Mouse (Mus musculus): ENCODE measurements around the gene Trim45. TPM values are rescaled to one million over a fixed set of nuclear protein-coding genes. Genes with fewer than 3 reads are reported as not detected.

Trim45 gene
- polyA plus RNA-seq (2011; ENCODE audit: insufficient read length, low read depth, missing spikeins), result 3.9 and 4.3 TPM in 2 replicates

DNA sequence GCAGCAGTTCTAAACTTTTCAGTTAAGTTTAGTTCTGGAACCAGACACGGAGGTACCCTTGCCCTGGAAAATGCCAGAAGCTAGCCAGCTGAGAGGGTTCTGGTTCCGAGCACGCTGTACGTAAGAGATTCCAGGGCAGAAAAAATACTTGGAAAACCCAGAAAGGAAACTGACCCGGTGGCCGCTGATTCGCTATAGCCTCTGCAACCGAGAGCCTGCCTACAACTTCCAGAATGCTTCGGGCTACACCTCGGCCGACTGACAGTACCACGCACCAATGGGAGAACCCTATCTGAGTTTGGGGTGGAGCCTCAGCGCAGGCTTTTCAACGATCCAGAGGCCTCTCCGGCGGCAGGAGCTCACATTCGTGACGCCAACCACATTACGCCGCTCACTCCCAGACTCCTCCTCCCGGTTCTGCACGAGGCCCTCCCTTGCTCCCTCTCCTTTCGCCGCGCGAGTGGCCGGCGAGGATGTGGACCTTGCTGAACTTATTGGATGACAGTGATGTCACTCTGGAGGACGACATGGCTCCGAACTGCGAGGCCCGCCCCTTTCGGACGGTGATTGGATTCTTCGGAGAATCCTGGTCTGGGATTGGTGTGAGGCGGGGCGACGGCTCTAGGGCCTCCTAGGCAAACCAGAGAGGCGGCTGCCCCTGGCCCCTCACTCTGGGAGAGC, at the start of gene Trim45:
Gene Trim45 (plus strand): TSS at position 378 of the 681 bp plus-strand sequence.
- Histone ChIP-seq H3K4me3 (ENCODE audit: insufficient read depth, low read length) (peak within 1 kb of the TSS; percentile 75), H3K4me1 (ENCODE audit: control insufficient read depth, insufficient read depth, low read length) (peaks cover 5% of the 10 kb centered on the region; the same call in 1 of the 2 replicates), H3K27ac (ENCODE audit: insufficient read depth, low read length) (peak within 1 kb of the TSS; percentile 62)
- TF ChIP-seq POLR2A (IDR thresholded peaks at IDR 0.05; ENCODE audit: low read depth, low read length), result peak; percentile 78
- no peak for TF ChIP-seq CTCF (IDR thresholded peaks at IDR 0.05; ENCODE audit: borderline replicate concordance, insufficient read depth, low read length)

DNA sequence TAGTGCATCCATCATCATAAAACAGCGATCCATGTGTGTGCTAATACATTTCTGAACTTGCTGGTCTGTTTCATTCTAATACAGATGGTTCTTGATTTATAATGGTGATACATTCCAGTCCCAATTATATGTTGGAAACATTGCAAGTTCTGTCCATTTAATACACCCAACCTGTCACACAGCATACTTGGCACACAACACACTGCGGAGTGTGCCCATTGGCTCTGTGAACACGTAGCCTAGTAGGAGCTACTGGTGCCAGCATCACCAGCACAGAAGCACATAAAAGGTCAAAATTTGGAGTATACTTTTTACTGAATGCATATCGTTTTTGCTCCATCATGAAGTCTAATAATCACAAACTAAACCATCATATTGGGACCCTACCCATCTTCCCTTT, 44.9 kb upstream of the Trim45 start:
- TF ChIP-seq CTCF (IDR thresholded peaks at IDR 0.05; ENCODE audit: borderline replicate concordance, insufficient read depth, low read length), result no peak
- TF ChIP-seq POLR2A (IDR thresholded peaks at IDR 0.05; ENCODE audit: low read depth, low read length), result no peak
- H3K4me1 ChIP-seq (ENCODE audit: control insufficient read depth, insufficient read depth, low read length), result no peaks in the 10 kb centered on the region
- H3K4me3 ChIP-seq (ENCODE audit: insufficient read depth, low read length), result no peak overlapping the region
- no peak overlapping the region for H3K27ac ChIP-seq (ENCODE audit: insufficient read depth, low read length)

DNA sequence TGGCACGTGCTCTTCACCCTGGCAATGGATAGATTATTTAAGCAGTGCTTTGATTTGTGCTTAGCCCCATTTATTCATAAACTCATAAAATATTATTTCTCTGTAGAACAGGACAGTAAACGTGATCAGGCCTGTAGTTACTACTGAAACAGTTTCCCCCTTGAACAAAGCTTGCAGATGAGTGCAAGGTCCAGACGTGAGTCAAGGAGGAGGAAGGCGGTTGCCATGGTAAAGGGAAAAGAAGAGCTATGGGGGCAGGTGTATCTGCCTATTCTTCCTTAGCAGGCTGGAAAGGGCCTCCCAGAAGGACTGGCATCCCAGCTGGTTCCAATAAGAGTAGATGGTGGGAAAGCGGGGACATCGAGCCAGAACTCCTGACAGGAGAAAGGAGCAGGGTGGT, 40.6 kb upstream of the Trim45 start:
- TF ChIP-seq POLR2A (IDR thresholded peaks at IDR 0.05; ENCODE audit: low read depth, low read length) (no peak), CTCF (IDR thresholded peaks at IDR 0.05; ENCODE audit: borderline replicate concordance, insufficient read depth, low read length) (no peak)
- Histone ChIP-seq H3K4me3 (ENCODE audit: insufficient read depth, low read length) (no peak overlapping the region), H3K4me1 (ENCODE audit: control insufficient read depth, insufficient read depth, low read length) (no peaks in the 10 kb centered on the region), H3K27ac (ENCODE audit: insufficient read depth, low read length) (no peak overlapping the region)

DNA sequence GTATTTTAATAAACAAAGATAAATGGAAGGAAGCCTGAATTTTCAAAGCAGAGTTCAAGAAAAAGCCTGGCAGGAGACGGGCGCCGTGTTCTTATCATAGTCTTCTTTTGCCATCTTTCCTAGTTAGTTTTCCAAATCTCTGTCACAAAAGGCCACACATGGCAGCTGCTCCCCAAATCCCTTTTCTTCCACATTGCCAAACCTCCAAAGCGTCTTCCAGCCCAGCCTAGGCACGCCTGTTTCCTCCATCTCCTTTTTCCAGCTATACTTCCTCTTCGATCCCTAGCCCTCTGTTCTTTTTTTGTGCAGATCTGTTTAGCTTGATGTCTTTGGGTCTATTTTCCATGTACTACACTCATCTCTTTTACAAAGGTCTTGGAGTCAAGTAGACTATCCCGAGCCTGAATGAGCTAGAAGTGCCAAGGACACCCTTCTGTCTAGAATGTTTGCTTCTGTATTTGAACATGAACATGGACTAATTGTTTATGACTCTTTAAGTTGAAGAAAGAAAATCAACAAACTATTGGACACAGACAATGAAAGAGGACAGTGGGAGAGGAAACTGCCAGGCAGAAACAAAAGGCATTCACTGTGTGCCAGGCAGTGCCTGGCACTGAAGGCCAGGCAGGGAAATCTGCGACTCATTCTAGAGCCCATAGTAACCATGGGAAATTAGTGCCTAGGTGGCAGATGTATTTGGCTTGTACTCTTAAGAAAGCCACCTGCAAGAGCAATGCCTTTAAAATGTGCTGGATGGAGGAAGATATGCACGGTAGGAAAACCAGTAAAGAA, 40.0 kb upstream of the Trim45 start:
- TF ChIP-seq POLR2A (IDR thresholded peaks at IDR 0.05; ENCODE audit: low read depth, low read length), result no peak
- no peak for TF ChIP-seq CTCF (IDR thresholded peaks at IDR 0.05; ENCODE audit: borderline replicate concordance, insufficient read depth, low read length)
- Histone ChIP-seq H3K4me3 (ENCODE audit: insufficient read depth, low read length) (no peak overlapping the region), H3K4me1 (ENCODE audit: control insufficient read depth, insufficient read depth, low read length) (no peaks in the 10 kb centered on the region), H3K27ac (ENCODE audit: insufficient read depth, low read length) (no peak overlapping the region)

DNA sequence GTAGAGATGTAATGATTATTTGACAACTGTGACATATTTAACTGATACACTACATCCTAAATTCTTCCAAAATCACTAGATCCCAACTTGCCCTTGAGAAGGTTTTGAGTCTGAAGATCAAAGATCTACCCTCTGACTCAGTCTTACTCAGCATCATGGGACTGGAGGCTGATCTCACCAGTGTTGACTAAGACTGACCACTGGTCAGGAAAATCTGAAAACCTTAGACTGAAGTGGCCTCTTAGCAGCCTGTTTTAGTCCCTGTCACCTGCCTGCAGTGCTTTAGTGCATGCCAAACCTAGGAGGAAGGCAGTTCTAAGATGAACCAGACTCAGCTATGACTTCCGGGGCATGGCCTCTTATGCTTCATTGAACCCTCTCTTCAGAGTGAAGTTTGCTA, 32.8 kb upstream of the Trim45 start:
- no peak for TF ChIP-seq POLR2A (IDR thresholded peaks at IDR 0.05; ENCODE audit: low read depth, low read length)
- TF ChIP-seq CTCF (IDR thresholded peaks at IDR 0.05; ENCODE audit: borderline replicate concordance, insufficient read depth, low read length), result no peak
- Histone ChIP-seq H3K4me3 (ENCODE audit: insufficient read depth, low read length) (no peak overlapping the region), H3K4me1 (ENCODE audit: control insufficient read depth, insufficient read depth, low read length) (peaks cover 9% of the 10 kb centered on the region), H3K27ac (ENCODE audit: insufficient read depth, low read length) (no peak overlapping the region; the same call in 1 of the 2 replicates)

DNA sequence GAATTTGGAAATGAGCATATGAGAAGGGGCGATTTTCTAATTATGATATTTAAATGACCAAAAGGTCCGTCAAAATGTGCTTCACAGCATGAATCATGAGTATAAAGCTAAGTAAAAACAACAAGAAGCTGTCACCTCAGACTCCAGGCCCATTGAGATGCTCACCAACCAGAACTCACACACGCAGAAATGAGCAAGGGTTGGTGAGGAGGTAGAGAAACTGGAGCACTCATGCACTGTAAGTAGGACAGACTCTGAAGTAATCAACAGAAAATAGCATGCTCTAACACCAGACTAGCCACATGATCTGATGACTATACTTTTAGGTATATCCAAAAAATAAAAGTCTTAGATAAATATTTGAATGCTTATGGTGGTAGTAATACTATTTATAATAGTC, 31.6 kb upstream of the Trim45 start:
- peaks cover 9% of the 10 kb centered on the region for H3K4me1 ChIP-seq (ENCODE audit: control insufficient read depth, insufficient read depth, low read length)
- no peak overlapping the region for H3K27ac ChIP-seq (ENCODE audit: insufficient read depth, low read length)
- no peak for TF ChIP-seq POLR2A (IDR thresholded peaks at IDR 0.05; ENCODE audit: low read depth, low read length)
- TF ChIP-seq CTCF (IDR thresholded peaks at IDR 0.05; ENCODE audit: borderline replicate concordance, insufficient read depth, low read length), result no peak
- no peak overlapping the region for H3K4me3 ChIP-seq (ENCODE audit: insufficient read depth, low read length)

DNA sequence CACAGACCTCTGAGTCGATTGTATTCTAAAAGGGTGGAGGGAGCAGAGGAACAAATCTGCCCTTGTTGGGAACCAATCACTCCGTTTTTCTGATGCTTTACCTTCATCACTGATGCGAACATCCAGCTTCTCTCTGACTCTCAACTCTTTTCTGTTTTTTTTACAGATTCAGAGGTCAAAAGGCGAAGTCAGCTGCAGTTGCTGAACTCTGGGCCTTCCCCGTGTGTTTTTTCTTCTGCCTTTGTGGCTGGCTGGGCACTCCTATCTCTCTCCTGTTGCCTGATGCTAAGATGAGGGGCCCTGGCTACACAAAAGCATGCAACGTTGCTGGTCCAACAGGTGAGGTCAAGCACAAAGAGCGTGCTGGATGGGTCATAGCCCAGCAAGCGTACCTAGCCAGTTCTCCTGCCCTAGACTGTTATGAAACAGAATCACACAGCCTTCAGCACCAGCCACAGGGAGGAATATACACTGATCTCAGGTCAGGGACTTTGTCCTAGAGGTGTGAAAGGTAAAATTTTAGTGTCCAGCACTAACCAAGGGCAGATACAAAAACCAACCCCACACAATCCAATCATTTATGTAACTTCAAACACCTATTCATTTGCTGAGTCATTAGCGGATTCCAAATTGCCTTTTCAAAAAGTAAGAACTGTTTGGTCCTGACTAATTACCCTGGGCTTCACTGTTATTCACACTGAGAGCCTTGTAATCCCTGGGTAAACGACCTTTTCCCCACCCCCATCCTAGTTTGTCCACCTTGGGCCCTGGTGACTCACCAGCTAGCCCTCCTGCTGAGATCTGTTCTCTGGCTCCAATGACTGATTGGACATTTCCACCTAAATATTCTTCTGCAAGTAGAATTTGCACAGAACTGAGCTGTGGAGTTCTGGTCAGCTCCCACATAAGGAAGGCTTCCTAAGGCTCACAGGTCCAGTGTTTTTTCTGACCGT, 29.3 kb upstream of the Trim45 start:
- no peak overlapping the region for H3K4me3 ChIP-seq (ENCODE audit: insufficient read depth, low read length)
- H3K4me1 ChIP-seq (ENCODE audit: control insufficient read depth, insufficient read depth, low read length), result peaks cover 9% of the 10 kb centered on the region
- H3K27ac ChIP-seq (ENCODE audit: insufficient read depth, low read length), result no peak overlapping the region
- TF ChIP-seq POLR2A (IDR thresholded peaks at IDR 0.05; ENCODE audit: low read depth, low read length) (no peak), CTCF (IDR thresholded peaks at IDR 0.05; ENCODE audit: borderline replicate concordance, insufficient read depth, low read length) (no peak)

DNA sequence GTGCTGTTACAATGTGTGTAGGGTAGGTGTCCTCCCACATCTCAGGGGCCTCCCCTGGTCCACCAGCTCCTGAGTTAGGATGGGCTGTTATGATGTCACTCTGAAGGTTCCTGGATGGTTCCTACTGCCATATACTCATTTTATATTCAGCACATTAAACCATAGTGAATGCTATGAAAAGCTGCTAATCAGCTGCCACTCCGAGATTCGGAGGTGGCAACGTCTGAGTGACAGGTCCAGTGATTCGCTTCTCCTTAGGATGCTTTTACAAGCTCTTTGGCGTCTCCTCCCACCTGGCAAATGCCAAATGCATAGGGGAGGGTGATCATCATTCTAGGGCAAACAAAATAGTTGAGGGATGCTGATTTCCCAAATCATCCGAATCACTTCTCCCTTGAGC, 26.5 kb upstream of the Trim45 start:
- Histone ChIP-seq H3K27ac (ENCODE audit: insufficient read depth, low read length) (no peak overlapping the region), H3K4me1 (ENCODE audit: control insufficient read depth, insufficient read depth, low read length) (peaks cover 6% of the 10 kb centered on the region), H3K4me3 (ENCODE audit: insufficient read depth, low read length) (no peak overlapping the region)
- no peak for TF ChIP-seq POLR2A (IDR thresholded peaks at IDR 0.05; ENCODE audit: low read depth, low read length)
- TF ChIP-seq CTCF (IDR thresholded peaks at IDR 0.05; ENCODE audit: borderline replicate concordance, insufficient read depth, low read length), result no peak

DNA sequence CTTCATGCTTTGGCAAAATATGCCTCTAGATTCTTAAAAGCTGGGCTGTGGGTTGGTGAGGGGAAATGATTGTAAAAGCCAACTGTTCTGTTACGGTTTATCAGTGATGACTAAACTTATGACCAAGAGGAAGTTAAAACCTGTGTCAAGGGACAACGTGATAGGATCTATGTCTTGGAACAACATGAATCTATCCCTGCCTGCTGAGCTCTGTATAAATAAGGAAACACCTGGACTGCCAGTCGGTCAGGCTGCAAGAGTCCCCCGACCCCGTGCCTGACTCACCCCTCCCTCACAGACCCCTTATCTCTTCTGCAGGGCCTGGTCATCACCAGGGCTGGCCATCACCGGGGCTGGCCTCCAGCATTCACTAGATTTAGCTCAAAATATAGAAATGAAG, 15.9 kb upstream of the Trim45 start:
- Histone ChIP-seq H3K4me3 (ENCODE audit: insufficient read depth, low read length) (no peak overlapping the region), H3K4me1 (ENCODE audit: control insufficient read depth, insufficient read depth, low read length) (peaks cover 10% of the 10 kb centered on the region), H3K27ac (ENCODE audit: insufficient read depth, low read length) (no peak overlapping the region)
- no peak for TF ChIP-seq POLR2A (IDR thresholded peaks at IDR 0.05; ENCODE audit: low read depth, low read length)
- TF ChIP-seq CTCF (IDR thresholded peaks at IDR 0.05; ENCODE audit: borderline replicate concordance, insufficient read depth, low read length), result no peak

Measured in embryonic fibroblast, embryonic 13.5 days (primary cell).